In the genomic region with DNA sequence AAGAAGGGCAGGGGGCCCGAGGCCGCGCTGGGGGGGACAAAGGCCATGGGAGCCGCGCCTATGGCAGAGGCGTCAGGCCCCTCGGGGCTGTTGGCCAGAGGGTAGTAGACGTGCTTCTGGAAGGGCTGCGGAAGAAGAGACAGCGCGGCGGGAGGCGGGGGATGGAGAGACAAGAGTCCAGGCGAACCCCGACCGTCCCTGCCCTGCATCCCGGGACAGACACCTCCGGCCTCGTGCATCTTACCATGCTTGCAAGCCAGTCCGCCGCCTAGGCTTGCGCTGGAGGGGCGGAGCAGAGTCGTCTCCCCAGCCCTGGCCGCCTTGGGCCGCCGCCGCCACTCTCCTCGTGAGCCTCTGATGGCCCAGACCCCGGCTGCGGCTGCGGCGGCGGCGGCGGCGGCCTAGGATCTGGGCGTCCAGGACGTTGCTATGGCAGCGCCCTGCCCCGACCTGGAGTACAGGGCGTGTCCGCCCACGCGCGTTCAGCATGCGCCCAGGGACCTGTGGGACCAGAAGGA, we compare ENCODE assay signal across 9 mouse cellular contexts. TPM values are rescaled to one million over a fixed set of nuclear protein-coding genes. Genes with fewer than 3 reads are reported as not detected.
DNase-seq lines count a peak whose midpoint lies in the region; ATAC-seq and TF ChIP-seq lines count a peak whose summit lies in the region.
"Had no signal": no experiment of that assay in that cellular context is flagged by ENCODE, and none has a peak within 500 bp of the region (broad histone marks: within the 10 kb centered on the region; RNA-seq: fewer than 3 reads in every experiment).

No protein-coding gene starts in this region.

- 3% methylated on average over 47 of the region's 47 CpGs for WGBS in embryonic facial prominence, embryonic 13.5 days
- WGBS in hindbrain, embryonic 15.5 days: under 1% methylated on average over 44 of the region's 47 CpGs
- 3% methylated on average over 47 of the region's 47 CpGs for WGBS in liver, postnatal 0 days (ENCODE audit: insufficient replicate concordance)
- 9% methylated on average over 47 of the region's 47 CpGs for WGBS in olfactory bulb, adult 2 months

- DNase-seq in gastrocnemius, postnatal 4 days (ENCODE audit: low spot score in 2 of 2): peak; percentile 25 to 26
- no peak for DNase-seq in gastrocnemius, adult 18-20 months (ENCODE audit: low spot score)
- peak; percentile 37 for DNase-seq in R1 (ENCODE audit: low read depth, low spot score)
- DNase-seq in liver, postnatal 0 days: peak; percentile 44
- DNase-seq in layer of hippocampus, adult 9-11 months: no peak

- ATAC-seq in embryonic facial prominence, embryonic 13.5 days (ENCODE audit: insufficient number of reproducible peaks, insufficient read depth, low FRiP score, low TSS enrichment, low read depth): peak; percentile 28; the same call in 1 of the 2 replicates
- ATAC-seq in hindbrain, embryonic 15.5 days (ENCODE audit: low FRiP score, low read depth): peak; percentile 4; the same call in 1 of the 2 replicates
- ATAC-seq in liver, postnatal 0 days: peak; percentile 56

- TF ChIP-seq POLR2A in olfactory bulb, adult 2 months (IDR thresholded peaks at IDR 0.05; ENCODE audit: insufficient read depth, low read depth, low read length): 0 out of 2 replicates have a peak, but pooled peaks have one; percentile 6

- TF ChIP-seq EP300 in liver, postnatal 0 days (IDR thresholded peaks at IDR 0.05; ENCODE audit: low read depth): no peak

- no peak overlapping the region for H3K27ac ChIP-seq in embryonic facial prominence, embryonic 13.5 days
- H3K27ac ChIP-seq in hindbrain, embryonic 15.5 days (replicated peaks): no peak overlapping the region
- H3K27ac ChIP-seq in liver, postnatal 0 days (ENCODE audit: low read depth): no peak overlapping the region
- no peak overlapping the region for H3K27ac ChIP-seq in olfactory bulb, adult 2 months (ENCODE audit: insufficient read depth, low read depth, low read length)

- peak overlapping the region; percentile 90 for H3K4me2 ChIP-seq in embryonic facial prominence, embryonic 13.5 days
- H3K4me2 ChIP-seq in hindbrain, embryonic 15.5 days: peak overlapping the region; percentile 89
- peak overlapping the region; percentile 63 for H3K4me2 ChIP-seq in liver, postnatal 0 days (ENCODE audit: low read depth, low read length)

- H3K4me3 ChIP-seq in embryonic facial prominence, embryonic 13.5 days: peak overlapping the region; percentile 70
- peak overlapping the region; percentile 89 for H3K4me3 ChIP-seq in hindbrain, embryonic 15.5 days
- peak overlapping the region; percentile 41 for H3K4me3 ChIP-seq in liver, postnatal 0 days (ENCODE audit: low read depth, low read length)
- peak overlapping the region; percentile 41 for H3K4me3 ChIP-seq in olfactory bulb, adult 2 months (ENCODE audit: insufficient read depth, low read depth, low read length)

- no peaks in the 10 kb centered on the region for H3K9me3 ChIP-seq in embryonic facial prominence, embryonic 13.5 days
- no peaks in the 10 kb centered on the region for H3K9me3 ChIP-seq in hindbrain, embryonic 15.5 days
- no peaks in the 10 kb centered on the region for H3K9me3 ChIP-seq in liver, postnatal 0 days (ENCODE audit: low read length)
- H3K9me3 ChIP-seq: G1E had no signal

- 0 out of 2 replicates have a peak, but pooled peaks cover 9% of the 10 kb centered on the region for H3K27me3 ChIP-seq in embryonic facial prominence, embryonic 13.5 days
- no peaks in the 10 kb centered on the region for H3K27me3 ChIP-seq in hindbrain, embryonic 15.5 days
- peaks cover 54% of the 10 kb centered on the region for H3K27me3 ChIP-seq in liver, postnatal 0 days (ENCODE audit: insufficient read depth, low read length)

- peak overlapping the region; percentile 71 for H3K9ac ChIP-seq in embryonic facial prominence, embryonic 13.5 days
- peak overlapping the region; percentile 46 for H3K9ac ChIP-seq in hindbrain, embryonic 15.5 days
- H3K9ac ChIP-seq in liver, postnatal 0 days (replicated peaks): 0 out of 2 replicates have a peak overlapping the region, but pooled peaks have one; percentile 30

- peaks cover 6% of the 10 kb centered on the region; the same call in 1 of the 2 replicates for H3K36me3 ChIP-seq in embryonic facial prominence, embryonic 13.5 days
- peaks cover 3% of the 10 kb centered on the region; the same call in 1 of the 2 replicates for H3K36me3 ChIP-seq in hindbrain, embryonic 15.5 days
- no peaks in the 10 kb centered on the region for H3K36me3 ChIP-seq in liver, postnatal 0 days (replicated peaks; ENCODE audit: insufficient read depth, low read length)
- H3K36me3 ChIP-seq: G1E had no signal

- TF ChIP-seq CTCF in liver, postnatal 0 days (IDR thresholded peaks at IDR 0.05; ENCODE audit: low read depth): no peak
- TF ChIP-seq CTCF in olfactory bulb, adult 2 months (IDR thresholded peaks at IDR 0.05; ENCODE audit: insufficient read depth, low read depth, low read length): no peak

- peaks cover 44% of the 10 kb centered on the region for H3K4me1 ChIP-seq in embryonic facial prominence, embryonic 13.5 days
- H3K4me1 ChIP-seq in hindbrain, embryonic 15.5 days (replicated peaks): peaks cover 53% of the 10 kb centered on the region
- H3K4me1 ChIP-seq in liver, postnatal 0 days (ENCODE audit: insufficient read depth): peaks cover 15% of the 10 kb centered on the region
- H3K4me1 ChIP-seq in olfactory bulb, adult 2 months (ENCODE audit: control insufficient read depth, insufficient read depth, low read length): peaks cover 24% of the 10 kb centered on the region

RNA-seq across cellular contexts. Expression of gene Dzip1, which starts 2.5 kb away (rescaled TPM):
- 10 to 100 TPM; 14.0 to 14.4 TPM for total RNA-seq in gastrocnemius, postnatal 4 days (2021)
- 1 to 10 TPM; 1.9 to 2.1 TPM for total RNA-seq in gastrocnemius, adult 18-20 months (2021)
- polyA plus RNA-seq in embryonic facial prominence, embryonic 13.5 days (2015; fragmentation: Nextera tagmentation; extraction: Ambion mirVana): 36.0 and 37.7 TPM in 2 replicates
- polyA plus RNA-seq in hindbrain, embryonic 15.5 days (2015; fragmentation: Nextera tagmentation; extraction: Ambion mirVana): 89.8 and 93.2 TPM in 2 replicates
- 0.42 and 0.75 TPM in 2 replicates for polyA plus RNA-seq in liver, postnatal 0 days (2015; fragmentation: Nextera tagmentation; extraction: Ambion mirVana)
- 283 TPM in 1 of 2 replicates, not detected in the other for polyA plus RNA-seq in olfactory bulb, adult 2 months (2012; ENCODE audit: insufficient read depth, insufficient read length, low replicate concordance, missing spikeins)

RNA-seq across cellular contexts. Expression of gene Dnajc3, which starts 15.1 kb away (rescaled TPM):
- total RNA-seq in gastrocnemius, postnatal 4 days (2021): 10 to 100 TPM; 28.7 to 34.8 TPM
- 10 to 100 TPM; 17.7 to 23.0 TPM for total RNA-seq in gastrocnemius, adult 18-20 months (2021)
- 27.2 and 32.3 TPM in 2 replicates for polyA plus RNA-seq in embryonic facial prominence, embryonic 13.5 days (2015; fragmentation: Nextera tagmentation; extraction: Ambion mirVana)
- 22.3 and 22.6 TPM in 2 replicates for polyA plus RNA-seq in hindbrain, embryonic 15.5 days (2015; fragmentation: Nextera tagmentation; extraction: Ambion mirVana)
- 53.6 and 55.3 TPM in 2 replicates for polyA plus RNA-seq in liver, postnatal 0 days (2015; fragmentation: Nextera tagmentation; extraction: Ambion mirVana)
- not detected in 2 replicates for polyA plus RNA-seq in olfactory bulb, adult 2 months (2012; ENCODE audit: insufficient read depth, insufficient read length, low replicate concordance, missing spikeins)

Comparison
In these comparisons a context has a peak if more than half of its experiments do, and no peak if none do; other contexts are left out.
1. DNase-seq: peak in gastrocnemius, postnatal 4 days (2 of 2), R1 (single experiment) and liver, postnatal 0 days (single experiment); none in gastrocnemius, adult 18-20 months (single experiment) and layer of hippocampus, adult 9-11 months (single experiment).
2. ATAC-seq: peak in every context shown above with its lines; median percentile 56 in liver, postnatal 0 days; 28 in embryonic facial prominence, embryonic 13.5 days; 4 in hindbrain, embryonic 15.5 days.
3. RNA of gene Dzip1, which starts 2.5 kb away (polyA plus RNA-seq): 283 TPM in olfactory bulb, adult 2 months, 89.8 to 93.2 TPM in hindbrain, embryonic 15.5 days and 36.0 to 37.7 TPM in embryonic facial prominence, embryonic 13.5 days; 0.42 to 0.75 TPM in liver, postnatal 0 days; every median in the first group is over 10 times any median in the second.
4. Peak in every context shown above with its lines, with median percentiles within 50 percentile points of each other: H3K4me2 ChIP-seq, H3K4me3 ChIP-seq and H3K9ac ChIP-seq.